Mouse (Mus musculus) thymus, postnatal 36 days (tissue): ENCODE data around the gene Mepce.
"Not testable (repeated sequence)": the region's sequence is repeated elsewhere in the genome, so short reads cannot be mapped to it uniquely, and the experiment has no call there.

Experiments used
- DNase-seq, 2 experiments: peaks; one replicate each; pipeline ENCODE4 v3.0.0; 2022; ENCODE audit warnings: mixed read lengths in 2 of 2

The Mepce gene

GRCm38 (mm10) chr5:137787151-137787928 is at the start of gene Mepce, which contains the start of gene Zcwpw1:
Gene Mepce, minus strand, starts transcription at chr5:137787655.
Gene Zcwpw1, plus strand, starts transcription at chr5:137787798.
- peak; percentile 95 to 97 for DNase-seq

GRCm38 (mm10) chr5:137837110-137837509 is 49.7 kb upstream of the Mepce start:
- not testable (repeated sequence) for DNase-seq

- no peak for DNase-seq
These were observed 49.2 kb upstream of the Mepce start for GRCm38 (mm10) chr5:137836611-137837010.

GRCm38 (mm10) chr5:137835966-137836520 is 48.6 kb upstream of the Mepce start, which contains the start of gene Pilra:
Gene Pilra, minus strand, starts transcription at chr5:137836281.
- not testable (repeated sequence) for DNase-seq

GRCm38 (mm10) chr5:137833500-137833899 is 46.0 kb upstream of the Mepce start:
- no peak for DNase-seq

GRCm38 (mm10) chr5:137831506-137831905 is 44.1 kb upstream of the Mepce start:
- DNase-seq: no peak

GRCm38 (mm10) chr5:137831106-137831505 is 43.7 kb upstream of the Mepce start:
- no peak for DNase-seq

- no peak for DNase-seq
These were observed 42.8 kb upstream of the Mepce start for GRCm38 (mm10) chr5:137830238-137830637.

GRCm38 (mm10) chr5:137828694-137829093 is 41.2 kb upstream of the Mepce start:
- no peak for DNase-seq

- DNase-seq: no peak
These were observed 39.0 kb upstream of the Mepce start for GRCm38 (mm10) chr5:137826421-137826820.

- no peak for DNase-seq
These were observed 38.5 kb upstream of the Mepce start for GRCm38 (mm10) chr5:137825971-137826370.

- no peak for DNase-seq
These were observed 37.6 kb upstream of the Mepce start for GRCm38 (mm10) chr5:137825030-137825429.

GRCm38 (mm10) chr5:137823455-137824045 is 36.1 kb upstream of the Mepce start:
- no peak for DNase-seq

- no peak for DNase-seq
These were observed 35.1 kb upstream of the Mepce start for GRCm38 (mm10) chr5:137822602-137823001.

- DNase-seq: no peak
These were observed 34.7 kb upstream of the Mepce start for GRCm38 (mm10) chr5:137822126-137822525.

GRCm38 (mm10) chr5:137817466-137818222 is 30.2 kb upstream of the Mepce start:
- DNase-seq: no peak

GRCm38 (mm10) chr5:137808316-137808715 is 20.9 kb upstream of the Mepce start:
- DNase-seq: no peak

GRCm38 (mm10) chr5:137806158-137806557 is 18.7 kb upstream of the Mepce start:
- no peak for DNase-seq

- DNase-seq: no peak
These were observed 13.5 kb upstream of the Mepce start for GRCm38 (mm10) chr5:137800917-137801316.

- no peak for DNase-seq
These were observed 9.2 kb upstream of the Mepce start for GRCm38 (mm10) chr5:137796606-137797005.

GRCm38 (mm10) chr5:137791553-137791952 is 4.1 kb upstream of the Mepce start:
- DNase-seq: no peak

- no peak for DNase-seq
These were observed 1.6 kb upstream of the Mepce start for GRCm38 (mm10) chr5:137788946-137789531.

- DNase-seq: peak; percentile 20 to 62
These were observed 716 bp upstream of the Mepce start for GRCm38 (mm10) chr5:137788171-137788570.
